Mouse (Mus musculus): ENCODE results near the gene Chd1. TPM values are rescaled to one million over a fixed set of nuclear protein-coding genes. Genes with fewer than 3 reads are reported as not detected.
"Not testable (repeated sequence)": the region's sequence is repeated elsewhere in the genome, so short reads cannot be mapped to it uniquely, and the experiment has no call there.

The Chd1 gene
- polyA plus RNA-seq, 1 experiment from 2014 or later: 26.0 TPM

GRCm38 (mm10) chr17:15742953-15743352 lies 38.2 kb downstream of the Chd1 start:
- no peaks in the 10 kb centered on the region for H3K27me3 ChIP-seq
- no peak overlapping the region for H3K4me3 ChIP-seq (replicated peaks)
- H3K27ac ChIP-seq: no peak overlapping the region
- no peak for ATAC-seq
- H3K36me3 ChIP-seq: peaks cover 48% of the 10 kb centered on the region
- H3K9ac ChIP-seq (replicated peaks): no peak overlapping the region
- no peaks in the 10 kb centered on the region for H3K4me1 ChIP-seq (replicated peaks)
- H3K9me3 ChIP-seq: no peaks in the 10 kb centered on the region
- 91% methylated on average over 10 of the region's 10 CpGs for WGBS
- H3K4me2 ChIP-seq (replicated peaks): no peak overlapping the region

- Histone ChIP-seq H3K27me3 (no peaks in the 10 kb centered on the region), H3K27ac (no peak overlapping the region), H3K9me3 (no peaks in the 10 kb centered on the region), H3K4me3 (replicated peaks) (no peak overlapping the region), H3K4me1 (replicated peaks) (no peaks in the 10 kb centered on the region), H3K36me3 (peaks cover 52% of the 10 kb centered on the region), H3K9ac (replicated peaks) (no peak overlapping the region), H3K4me2 (replicated peaks) (no peak overlapping the region)
- WGBS: 78% methylated on average over 5 of the region's 5 CpGs
- no peak for ATAC-seq
These were observed 38.6 kb downstream of the Chd1 start for GRCm38 (mm10) chr17:15743379-15743778.

- Histone ChIP-seq H3K9me3 (no peaks in the 10 kb centered on the region), H3K4me3 (replicated peaks) (no peak overlapping the region), H3K36me3 (peaks cover 63% of the 10 kb centered on the region), H3K27ac (no peak overlapping the region), H3K9ac (replicated peaks) (no peak overlapping the region), H3K4me2 (replicated peaks) (no peak overlapping the region), H3K4me1 (replicated peaks) (no peaks in the 10 kb centered on the region), H3K27me3 (no peaks in the 10 kb centered on the region)
- no peak for ATAC-seq
- WGBS: 86% methylated on average over 11 of the region's 11 CpGs
These were observed 41.9 kb downstream of the Chd1 start for GRCm38 (mm10) chr17:15746696-15747095.

GRCm38 (mm10) chr17:15748022-15748421 lies 43.3 kb downstream of the Chd1 start:
- Histone ChIP-seq H3K27ac (no peak overlapping the region), H3K4me1 (replicated peaks) (no peaks in the 10 kb centered on the region), H3K4me2 (replicated peaks) (no peak overlapping the region), H3K36me3 (peaks cover 65% of the 10 kb centered on the region), H3K9me3 (no peaks in the 10 kb centered on the region), H3K27me3 (no peaks in the 10 kb centered on the region), H3K4me3 (replicated peaks) (no peak overlapping the region), H3K9ac (replicated peaks) (no peak overlapping the region)
- no peak for ATAC-seq
- WGBS: 94% methylated on average over 6 of the region's 6 CpGs

- not testable (repeated sequence) for H3K27ac ChIP-seq; ATAC-seq; H3K27me3 ChIP-seq; H3K4me1 ChIP-seq (replicated peaks); H3K9ac ChIP-seq (replicated peaks); H3K4me3 ChIP-seq (replicated peaks); H3K9me3 ChIP-seq; H3K4me2 ChIP-seq (replicated peaks)
- 93% methylated on average over 5 of the region's 5 CpGs for WGBS
- H3K36me3 ChIP-seq: peaks cover 68% of the 10 kb centered on the region
These were observed 46.5 kb downstream of the Chd1 start for GRCm38 (mm10) chr17:15751264-15751663.

- Histone ChIP-seq H3K36me3 (peaks cover 71% of the 10 kb centered on the region), H3K27me3 (no peaks in the 10 kb centered on the region), H3K9ac (replicated peaks) (no peak overlapping the region), H3K4me2 (replicated peaks) (no peak overlapping the region), H3K27ac (no peak overlapping the region), H3K4me1 (replicated peaks) (no peaks in the 10 kb centered on the region), H3K9me3 (no peaks in the 10 kb centered on the region), H3K4me3 (replicated peaks) (no peak overlapping the region)
- 94% methylated on average over 8 of the region's 8 CpGs for WGBS
- no peak for ATAC-seq
These were observed 56.4 kb downstream of the Chd1 start for GRCm38 (mm10) chr17:15761191-15761590.

- Histone ChIP-seq H3K4me2 (replicated peaks) (no peak overlapping the region), H3K27ac (no peak overlapping the region), H3K9me3 (no peaks in the 10 kb centered on the region), H3K27me3 (no peaks in the 10 kb centered on the region), H3K36me3 (peaks cover 60% of the 10 kb centered on the region), H3K4me1 (replicated peaks) (no peaks in the 10 kb centered on the region), H3K9ac (replicated peaks) (no peak overlapping the region), H3K4me3 (replicated peaks) (no peak overlapping the region)
- no peak for ATAC-seq
- 87% methylated on average over 7 of the region's 7 CpGs for WGBS
These were observed 64.4 kb downstream of the Chd1 start for GRCm38 (mm10) chr17:15769081-15769724.

GRCm38 (mm10) chr17:15773956-15774355 lies 69.2 kb downstream of the Chd1 start:
- H3K27ac ChIP-seq: no peak overlapping the region
- no peaks in the 10 kb centered on the region for H3K27me3 ChIP-seq
- no peaks in the 10 kb centered on the region for H3K4me1 ChIP-seq (replicated peaks)
- H3K9me3 ChIP-seq: no peaks in the 10 kb centered on the region
- H3K4me3 ChIP-seq (replicated peaks): no peak overlapping the region
- 81% methylated on average over 6 of the region's 6 CpGs for WGBS
- ATAC-seq: no peak
- H3K9ac ChIP-seq (replicated peaks): no peak overlapping the region
- peaks cover 21% of the 10 kb centered on the region for H3K36me3 ChIP-seq
- no peak overlapping the region for H3K4me2 ChIP-seq (replicated peaks)

GRCm38 (mm10) chr17:15774565-15775215 lies 69.9 kb downstream of the Chd1 start:
- Histone ChIP-seq H3K4me3 (replicated peaks) (no peak overlapping the region), H3K4me2 (replicated peaks) (no peak overlapping the region), H3K27me3 (no peaks in the 10 kb centered on the region), H3K27ac (no peak overlapping the region), H3K36me3 (peaks cover 14% of the 10 kb centered on the region), H3K9ac (replicated peaks) (no peak overlapping the region), H3K4me1 (replicated peaks) (no peaks in the 10 kb centered on the region), H3K9me3 (no peaks in the 10 kb centered on the region)
- WGBS: 79% methylated on average over 5 of the region's 5 CpGs
- ATAC-seq: no peak

- H3K27ac ChIP-seq: no peak overlapping the region
- no peak overlapping the region for H3K9ac ChIP-seq (replicated peaks)
- no peaks in the 10 kb centered on the region for H3K4me1 ChIP-seq (replicated peaks)
- no peaks in the 10 kb centered on the region for H3K9me3 ChIP-seq
- H3K4me2 ChIP-seq (replicated peaks): no peak overlapping the region
- no peak for ATAC-seq
- 75% methylated on average over 5 of the region's 5 CpGs for WGBS
- H3K4me3 ChIP-seq (replicated peaks): no peak overlapping the region
- no peaks in the 10 kb centered on the region for H3K36me3 ChIP-seq
- no peaks in the 10 kb centered on the region for H3K27me3 ChIP-seq
These were observed 71.6 kb downstream of the Chd1 start for GRCm38 (mm10) chr17:15776349-15776748.

- Histone ChIP-seq H3K36me3 (no peaks in the 10 kb centered on the region), H3K4me3 (replicated peaks) (no peak overlapping the region), H3K4me2 (replicated peaks) (no peak overlapping the region), H3K9ac (replicated peaks) (no peak overlapping the region), H3K27ac (no peak overlapping the region), H3K27me3 (no peaks in the 10 kb centered on the region), H3K9me3 (no peaks in the 10 kb centered on the region), H3K4me1 (replicated peaks) (no peaks in the 10 kb centered on the region)
- WGBS: 85% methylated on average over 6 of the region's 6 CpGs
- ATAC-seq: no peak
These were observed 73.2 kb downstream of the Chd1 start for GRCm38 (mm10) chr17:15777979-15778378.

GRCm38 (mm10) chr17:15787036-15787435 lies 82.3 kb downstream of the Chd1 start:
- WGBS: 33% methylated on average over 3 of the region's 3 CpGs
- no peaks in the 10 kb centered on the region for H3K9me3 ChIP-seq
- H3K4me3 ChIP-seq (replicated peaks): no peak overlapping the region
- H3K4me1 ChIP-seq (replicated peaks): no peaks in the 10 kb centered on the region
- H3K27ac ChIP-seq: no peak overlapping the region
- no peaks in the 10 kb centered on the region for H3K36me3 ChIP-seq
- no peaks in the 10 kb centered on the region for H3K27me3 ChIP-seq
- H3K4me2 ChIP-seq (replicated peaks): no peak overlapping the region
- H3K9ac ChIP-seq (replicated peaks): no peak overlapping the region
- ATAC-seq: no peak

GRCm38 (mm10) chr17:15790716-15791115 lies 85.9 kb downstream of the Chd1 start:
- Histone ChIP-seq H3K9ac (replicated peaks) (no peak overlapping the region), H3K4me2 (replicated peaks) (no peak overlapping the region), H3K27me3 (no peaks in the 10 kb centered on the region), H3K4me1 (replicated peaks) (no peaks in the 10 kb centered on the region), H3K4me3 (replicated peaks) (no peak overlapping the region), H3K36me3 (no peaks in the 10 kb centered on the region), H3K9me3 (no peaks in the 10 kb centered on the region), H3K27ac (no peak overlapping the region)
- ATAC-seq: no peak
- 82% methylated on average over 8 of the region's 8 CpGs for WGBS
